26 mouse cellular contexts compared by ENCODE assay signal in genomic region chr1:178847569-178847968, GRCm38 (mm10).
"Had no signal": no experiment of that assay in that cellular context is flagged by ENCODE, and none has a peak within 500 bp of the region (broad histone marks: within the 10 kb centered on the region; RNA-seq: fewer than 3 reads in every experiment).

No protein-coding gene starts in this region.

- H3K9me3 ChIP-seq: heart, embryonic 12.5 days; hindbrain, embryonic 10.5 days; hindbrain, embryonic 12.5 days; intestine, embryonic 15.5 days; limb, embryonic 10.5 days; limb, embryonic 12.5 days; liver, embryonic 13.5 days; liver, embryonic 15.5 days had no signal

- H3K4me2 ChIP-seq: heart, embryonic 12.5 days; hindbrain, embryonic 12.5 days; hindbrain, embryonic 14.5 days; intestine, embryonic 15.5 days; limb, embryonic 12.5 days; liver, embryonic 11.5 days; liver, embryonic 13.5 days; liver, embryonic 15.5 days had no signal

- H3K36me3 ChIP-seq: heart, embryonic 12.5 days; hindbrain, embryonic 10.5 days; hindbrain, embryonic 12.5 days; intestine, embryonic 15.5 days; limb, embryonic 10.5 days; limb, embryonic 12.5 days; liver, embryonic 13.5 days; liver, embryonic 15.5 days had no signal

- ATAC-seq: inflammation-experienced regulatory T-cells, adult 6 months; intestine, embryonic 15.5 days; intestine, postnatal 0 days had no signal

- H3K4me1 ChIP-seq: hindbrain, embryonic 12.5 days; intestine, embryonic 15.5 days; liver, embryonic 13.5 days; liver, embryonic 15.5 days had no signal

- DNase-seq: gastrocnemius, postnatal 14 days; gastrocnemius, postnatal 36 days; heart, adult 11 months; heart, adult 2 months; heart, postnatal 10 days; heart, postnatal 4 days; kidney, adult 18-20 months; kidney, adult 8-10 months; kidney, postnatal 10 days; kidney, postnatal 25 days; kidney, postnatal 4 days; liver; liver, embryonic 13.5 days had no signal

- H3K27me3 ChIP-seq: heart, embryonic 12.5 days; hindbrain, embryonic 12.5 days; intestine, embryonic 15.5 days; limb, embryonic 12.5 days; liver, embryonic 13.5 days; liver, embryonic 15.5 days had no signal

- H3K9ac ChIP-seq: heart, embryonic 12.5 days; hindbrain, embryonic 12.5 days; hindbrain, embryonic 14.5 days; intestine, embryonic 15.5 days; limb, embryonic 12.5 days; liver, embryonic 13.5 days; liver, embryonic 15.5 days had no signal

- H3K4me3 ChIP-seq: heart, adult 2 months; heart, embryonic 12.5 days; hindbrain, embryonic 10.5 days; hindbrain, embryonic 12.5 days; intestine, embryonic 15.5 days; layer of hippocampus, adult 2 months; left cerebral cortex, adult 2 months; limb, embryonic 10.5 days; limb, embryonic 12.5 days; liver, embryonic 13.5 days; liver, embryonic 15.5 days had no signal

- H3K27ac ChIP-seq: heart, adult 2 months; hindbrain, embryonic 10.5 days; hindbrain, embryonic 12.5 days; hindbrain, embryonic 14.5 days; intestine, embryonic 15.5 days; layer of hippocampus, adult 2 months; left cerebral cortex, adult 2 months; limb, embryonic 10.5 days; limb, embryonic 12.5 days; liver, embryonic 13.5 days; liver, embryonic 15.5 days had no signal
